Mouse (Mus musculus) testis, adult 2 months (tissue): ENCODE results near the gene Ssr1.

ENCODE experiments used
- CTCF ChIP-seq: fragments of 200-500 bp; IDR thresholded peaks from 2 replicates; pipeline ENCODE4 v1.5.1; 2012; ENCODE audit warnings: low read depth, mild to moderate bottlenecking, inconsistent platforms, low read length, moderate library complexity; ENCODE audit not compliant: control insufficient read depth, insufficient read depth, insufficient replicate concordance
- POLR2A ChIP-seq: fragments of 200-500 bp; IDR thresholded peaks from 2 replicates; pipeline ENCODE4 v1.6.1; 2012; ENCODE audit warnings: low read depth, mild to moderate bottlenecking, inconsistent platforms, low read length, moderate library complexity; ENCODE audit not compliant: control insufficient read depth

DNA sequence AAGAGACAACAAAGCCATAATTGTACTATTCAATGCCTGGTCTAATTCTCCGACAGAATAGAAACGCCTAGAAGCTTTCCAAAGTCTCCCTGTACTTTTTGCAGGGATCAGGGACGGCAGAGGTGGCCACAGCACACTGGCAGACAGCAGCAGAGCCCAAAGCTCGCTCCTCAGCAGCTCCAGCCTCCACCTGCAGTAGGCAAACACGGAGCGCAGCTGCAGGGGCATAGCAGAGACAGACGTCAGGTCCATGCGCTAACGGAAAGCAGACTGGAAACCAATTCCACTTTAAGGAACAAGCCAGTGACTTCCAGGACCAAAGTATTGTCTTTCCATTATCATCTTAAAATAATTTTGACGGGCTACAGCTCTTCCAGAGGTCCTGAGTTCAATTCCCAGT, 7.9 kb downstream of the Ssr1 start:
- no peak for TF ChIP-seq POLR2A
- no peak for TF ChIP-seq CTCF
